Comparison of ENCODE assay signal across 8 mouse cellular contexts in the genomic region with DNA sequence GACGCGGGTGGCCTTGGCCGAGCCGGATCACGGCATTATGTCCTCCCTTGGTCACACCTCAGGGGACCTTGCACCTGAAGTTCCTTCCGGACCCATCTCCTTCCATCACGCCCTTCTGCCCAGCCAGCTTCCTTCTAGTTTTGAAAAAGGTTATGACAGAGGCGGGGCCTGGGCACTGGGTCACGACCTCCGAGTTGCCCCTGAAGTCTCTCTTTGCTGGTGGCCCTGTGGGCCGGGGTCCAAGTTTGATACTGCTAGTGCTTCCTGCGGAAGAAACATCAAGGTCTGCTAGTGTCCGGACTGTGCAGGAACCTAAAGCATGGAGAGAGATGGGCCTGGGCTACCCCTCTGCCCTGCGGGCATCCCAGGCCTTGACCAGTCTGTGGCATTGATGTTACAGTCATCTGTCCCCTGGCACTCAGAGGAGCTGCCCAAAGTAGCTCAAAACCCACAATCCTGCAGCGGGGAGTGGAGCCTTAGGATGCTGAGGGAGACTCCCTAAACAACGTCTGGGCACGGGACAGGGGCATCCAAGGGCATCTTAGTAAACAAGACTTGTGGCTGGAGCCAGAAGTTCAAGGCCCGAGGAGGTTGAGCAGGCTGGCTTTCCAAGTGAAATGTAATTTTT. TPM values are rescaled to one million over a fixed set of nuclear protein-coding genes. Genes with fewer than 3 reads are reported as not detected.
DNase-seq lines count a peak whose midpoint lies in the region; ATAC-seq lines count a peak whose summit lies in the region.

No protein-coding gene starts in this region.

- H3K4me1 ChIP-seq in lung, embryonic 16.5 days (replicated peaks; ENCODE audit: control insufficient read depth, insufficient read depth, low read length) = peaks cover 3% of the 10 kb centered on the region
- H3K4me1 ChIP-seq in liver, embryonic 13.5 days (replicated peaks) = peaks cover 14% of the 10 kb centered on the region
- peaks cover 14% of the 10 kb centered on the region; the same call in 1 of the 2 replicates for H3K4me1 ChIP-seq in stomach, embryonic 16.5 days (ENCODE audit: control insufficient read depth, insufficient read depth, low read length)

- H3K9me3 ChIP-seq in lung, embryonic 16.5 days (ENCODE audit: control insufficient read depth, low read length) = no peaks in the 10 kb centered on the region
- H3K9me3 ChIP-seq in liver, embryonic 13.5 days (replicated peaks) = no peaks in the 10 kb centered on the region
- H3K9me3 ChIP-seq in stomach, embryonic 16.5 days (replicated peaks; ENCODE audit: control insufficient read depth, low read length) = no peaks in the 10 kb centered on the region

- peak overlapping the region; percentile 98 for H3K4me2 ChIP-seq in lung, embryonic 16.5 days (ENCODE audit: low read depth, low read length)
- H3K4me2 ChIP-seq in liver, embryonic 13.5 days = peak overlapping the region; percentile 74
- peak overlapping the region; percentile 98 for H3K4me2 ChIP-seq in stomach, embryonic 16.5 days (ENCODE audit: low read depth, low read length)

- no peak for ATAC-seq in lung, embryonic 16.5 days (ENCODE audit: low read depth)
- ATAC-seq in liver, embryonic 13.5 days (ENCODE audit: low read depth) = no peak
- ATAC-seq in stomach, embryonic 16.5 days (ENCODE audit: insufficient read depth, low FRiP score) = no peak

- 16% methylated on average over 18 of the region's 18 CpGs for WGBS in lung, embryonic 16.5 days
- 24% methylated on average over 18 of the region's 18 CpGs for WGBS in liver, embryonic 13.5 days (ENCODE audit: insufficient replicate concordance)
- WGBS in stomach, embryonic 16.5 days = 21% methylated on average over 18 of the region's 18 CpGs

- peak; percentile 47 for DNase-seq in adrenal gland, postnatal 14 days
- no peak for DNase-seq in adrenal gland, postnatal 36 days
- DNase-seq in lung, postnatal 25 days (ENCODE audit: low spot score) = no peak
- no peak for DNase-seq in liver, embryonic 13.5 days
- DNase-seq in gastrocnemius, postnatal 10 days = no peak
- DNase-seq in adrenal gland, adult 8-10 months = no peak

- H3K27me3 ChIP-seq in lung, embryonic 16.5 days (ENCODE audit: control insufficient read depth, insufficient read depth, low read depth, low read length) = peaks cover 7% of the 10 kb centered on the region; the same call in 1 of the 2 replicates
- H3K27me3 ChIP-seq in liver, embryonic 13.5 days = peaks cover 64% of the 10 kb centered on the region
- peaks cover 5% of the 10 kb centered on the region for H3K27me3 ChIP-seq in stomach, embryonic 16.5 days (ENCODE audit: control insufficient read depth, insufficient read depth, low read length)

- peak overlapping the region; percentile 65 for H3K9ac ChIP-seq in lung, embryonic 16.5 days (ENCODE audit: low read length)
- peak overlapping the region; percentile 33 for H3K9ac ChIP-seq in liver, embryonic 13.5 days
- H3K9ac ChIP-seq in stomach, embryonic 16.5 days (ENCODE audit: low read length) = peak overlapping the region; percentile 71

- peak overlapping the region; percentile 63 for H3K4me3 ChIP-seq in lung, embryonic 16.5 days (ENCODE audit: low read length)
- H3K4me3 ChIP-seq in liver, embryonic 13.5 days (replicated peaks) = peak overlapping the region; percentile 53
- H3K4me3 ChIP-seq in stomach, embryonic 16.5 days (replicated peaks; ENCODE audit: low read length) = peak overlapping the region; percentile 60

- no peaks in the 10 kb centered on the region for H3K36me3 ChIP-seq in lung, embryonic 16.5 days (ENCODE audit: control insufficient read depth, insufficient read depth, low read length)
- no peaks in the 10 kb centered on the region for H3K36me3 ChIP-seq in liver, embryonic 13.5 days
- H3K36me3 ChIP-seq in stomach, embryonic 16.5 days (ENCODE audit: control insufficient read depth, insufficient read depth, low read length) = no peaks in the 10 kb centered on the region

- no peak overlapping the region for H3K27ac ChIP-seq in lung, embryonic 16.5 days (ENCODE audit: low read length)
- no peak overlapping the region for H3K27ac ChIP-seq in liver, embryonic 13.5 days
- no peak overlapping the region for H3K27ac ChIP-seq in stomach, embryonic 16.5 days (ENCODE audit: low read length)

RNA-seq across cellular contexts. Expression of gene Slc29a4, which starts 10.3 kb away (rescaled TPM):
- total RNA-seq in adrenal gland, postnatal 14 days (2021) = 19.5 and 22.6 TPM in 2 replicates
- 10 to 100 TPM; 14.4 to 22.8 TPM for total RNA-seq in adrenal gland, postnatal 36 days (2021)
- 4.8 and 5.7 TPM in 2 replicates for polyA plus RNA-seq in lung, embryonic 16.5 days (2015; fragmentation: Nextera tagmentation; extraction: Ambion mirVana)
- 0.21 and 0.36 TPM in 2 replicates for polyA plus RNA-seq in liver, embryonic 13.5 days (2015; fragmentation: Nextera tagmentation; extraction: Ambion mirVana)
- polyA plus RNA-seq in stomach, embryonic 16.5 days (2015; fragmentation: Nextera tagmentation; extraction: Ambion mirVana) = 4.8 and 5.2 TPM in 2 replicates
- total RNA-seq in gastrocnemius, postnatal 10 days (2021) = under 1 TPM; 0.56 to 0.65 TPM
- total RNA-seq in adrenal gland, adult 8-10 months (2022) = 10 to 100 TPM; 19.9 to 51.4 (median 32.9) TPM

Comparison
In these comparisons a context has a peak if more than half of its experiments do, and no peak if none do; other contexts are left out.
1. RNA of gene Slc29a4, which starts 10.3 kb away (total RNA-seq): 19.9 to 51.4 TPM in adrenal gland, adult 8-10 months, 14.4 to 22.8 TPM in adrenal gland, postnatal 36 days and 19.5 to 22.6 TPM in adrenal gland, postnatal 14 days; 0.56 to 0.65 TPM in gastrocnemius, postnatal 10 days; every median in the first group is over 4 times any median in the second.
2. Peak in every context shown above with its lines, with median percentiles within 50 percentile points of each other: H3K4me2 ChIP-seq, H3K4me3 ChIP-seq and H3K9ac ChIP-seq.